Mouse (Mus musculus): ENCODE data around the gene Cfdp1. TPM values are rescaled to one million over a fixed set of nuclear protein-coding genes. Genes with fewer than 3 reads are reported as not detected.
A peak's percentile ranks its signal among the peaks of the same experiment; 100 is the strongest.
"Not testable (repeated sequence)": the region's sequence is repeated elsewhere in the genome, so short reads cannot be mapped to it uniquely, and the experiment has no call there.

The Cfdp1 gene
- polyA plus RNA-seq, 1 experiment from 2014 or later = 48.9 TPM

DNA sequence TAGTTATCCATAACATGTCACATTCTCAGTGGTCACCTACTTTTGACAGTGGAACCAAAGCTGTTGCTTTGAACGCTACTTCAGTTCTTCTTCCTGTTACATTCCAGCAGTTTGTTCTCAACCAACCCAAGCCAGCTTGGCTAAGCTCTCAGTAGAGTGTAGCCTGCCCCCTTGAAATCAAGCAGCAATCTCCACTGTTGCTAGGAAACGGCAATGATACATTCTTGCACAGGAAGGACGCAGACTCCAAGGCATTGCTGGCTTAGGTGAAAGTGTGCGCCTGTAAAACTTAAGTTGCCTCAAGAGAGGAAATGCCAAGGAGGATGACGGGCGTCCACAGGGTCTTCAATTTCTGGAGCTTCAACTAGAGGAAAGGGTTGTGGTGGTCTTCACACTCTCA lies 11.8 kb upstream of the Cfdp1 start:
- no peak overlapping the region for H3K9ac ChIP-seq (replicated peaks)
- no peaks in the 10 kb centered on the region for H3K27me3 ChIP-seq (ENCODE audit: insufficient read depth, low read length)
- ATAC-seq (no peak), DNase-seq (no peak)
- no peaks in the 10 kb centered on the region for H3K4me1 ChIP-seq (ENCODE audit: insufficient read depth)
- H3K4me2 ChIP-seq (ENCODE audit: low read depth, low read length) = no peak overlapping the region
- no peak overlapping the region for H3K27ac ChIP-seq (ENCODE audit: low read depth)
- no peak for TF ChIP-seq EP300 (IDR thresholded peaks at IDR 0.05; ENCODE audit: low read depth)
- no peak for TF ChIP-seq CTCF (IDR thresholded peaks at IDR 0.05; ENCODE audit: low read depth)
- H3K36me3 ChIP-seq (replicated peaks; ENCODE audit: insufficient read depth, low read length) = peaks cover 6% of the 10 kb centered on the region
- WGBS (ENCODE audit: insufficient replicate concordance) = 75% methylated on average over 6 of the region's 6 CpGs
- no peaks in the 10 kb centered on the region for H3K9me3 ChIP-seq (ENCODE audit: low read length)
- H3K4me3 ChIP-seq (ENCODE audit: low read depth, low read length) = no peak overlapping the region

DNA sequence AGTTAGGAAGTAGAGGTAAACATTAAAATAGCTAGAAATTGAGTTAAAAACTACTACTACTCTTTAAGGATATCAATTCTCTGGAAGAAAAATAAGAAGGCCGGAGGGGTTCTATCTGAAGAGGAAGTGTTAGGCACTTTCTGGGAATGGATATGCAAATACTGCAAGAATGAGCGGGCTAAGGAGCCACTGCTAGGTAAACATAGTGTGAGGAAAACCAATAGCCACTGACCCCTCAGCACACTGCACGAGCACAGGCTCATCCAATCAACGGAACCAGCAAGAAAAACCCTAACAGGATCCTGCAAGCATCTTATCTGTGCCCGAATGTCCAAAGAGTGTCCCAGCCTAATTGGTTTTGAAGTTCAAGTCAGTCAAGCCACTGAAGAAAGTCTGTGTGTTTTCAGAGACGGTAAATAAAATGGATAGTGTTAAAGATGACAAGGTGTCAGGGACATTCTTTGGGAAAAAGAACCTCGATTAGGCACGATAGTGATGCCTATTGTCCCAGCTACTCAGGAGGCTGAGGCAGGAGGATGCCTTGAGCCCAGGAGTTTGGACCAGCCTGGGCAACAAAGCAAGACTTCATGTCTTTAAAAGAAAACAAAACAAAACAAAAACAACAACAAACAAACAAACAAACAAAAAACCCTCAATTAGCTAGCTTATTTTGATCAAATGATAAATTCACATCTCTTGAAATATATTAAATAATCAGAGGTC lies 11.2 kb upstream of the Cfdp1 start:
- H3K27me3 ChIP-seq (ENCODE audit: insufficient read depth, low read length) = no peaks in the 10 kb centered on the region
- peaks cover 6% of the 10 kb centered on the region for H3K36me3 ChIP-seq (replicated peaks; ENCODE audit: insufficient read depth, low read length)
- H3K4me3 ChIP-seq (ENCODE audit: low read depth, low read length) = no peak overlapping the region
- no peak overlapping the region for H3K4me2 ChIP-seq (ENCODE audit: low read depth, low read length)
- no peaks in the 10 kb centered on the region for H3K4me1 ChIP-seq (ENCODE audit: insufficient read depth)
- H3K9me3 ChIP-seq (ENCODE audit: low read length) = no peaks in the 10 kb centered on the region
- no peak for DNase-seq
- no peak overlapping the region for H3K27ac ChIP-seq (ENCODE audit: low read depth)
- ATAC-seq = no peak
- WGBS (ENCODE audit: insufficient replicate concordance) = 80% methylated on average over 8 of the region's 8 CpGs
- TF ChIP-seq EP300 (IDR thresholded peaks at IDR 0.05; ENCODE audit: low read depth) = no peak
- no peak overlapping the region for H3K9ac ChIP-seq (replicated peaks)

GRCm38 (mm10) chr8:111864648-111865047 lies 10.6 kb upstream of the Cfdp1 start:
- Histone ChIP-seq H3K9me3 (ENCODE audit: low read length) (no peaks in the 10 kb centered on the region), H3K36me3 (replicated peaks; ENCODE audit: insufficient read depth, low read length) (peaks cover 6% of the 10 kb centered on the region), H3K27me3 (ENCODE audit: insufficient read depth, low read length) (no peaks in the 10 kb centered on the region), H3K4me2 (ENCODE audit: low read depth, low read length) (no peak overlapping the region), H3K27ac (ENCODE audit: low read depth) (no peak overlapping the region), H3K4me3 (ENCODE audit: low read depth, low read length) (no peak overlapping the region), H3K9ac (replicated peaks) (no peak overlapping the region), H3K4me1 (ENCODE audit: insufficient read depth) (no peaks in the 10 kb centered on the region)
- DNase-seq = no peak
- 83% methylated on average over 8 of the region's 8 CpGs for WGBS (ENCODE audit: insufficient replicate concordance)
- TF ChIP-seq EP300 (IDR thresholded peaks at IDR 0.05; ENCODE audit: low read depth) = no peak
- no peak for TF ChIP-seq CTCF (IDR thresholded peaks at IDR 0.05; ENCODE audit: low read depth)
- no peak for ATAC-seq

- 40% methylated on average over 4 of the region's 4 CpGs for WGBS (ENCODE audit: insufficient replicate concordance)
- Histone ChIP-seq H3K27ac (ENCODE audit: low read depth) (no peak overlapping the region), H3K9ac (replicated peaks) (no peak overlapping the region), H3K27me3 (ENCODE audit: insufficient read depth, low read length) (no peaks in the 10 kb centered on the region), H3K9me3 (ENCODE audit: low read length) (no peaks in the 10 kb centered on the region), H3K4me1 (ENCODE audit: insufficient read depth) (no peaks in the 10 kb centered on the region), H3K4me2 (ENCODE audit: low read depth, low read length) (no peak overlapping the region), H3K4me3 (ENCODE audit: low read depth, low read length) (no peak overlapping the region), H3K36me3 (replicated peaks; ENCODE audit: insufficient read depth, low read length) (peaks cover 6% of the 10 kb centered on the region)
- ATAC-seq = no peak
- no peak for TF ChIP-seq CTCF (IDR thresholded peaks at IDR 0.05; ENCODE audit: low read depth)
- no peak for TF ChIP-seq EP300 (IDR thresholded peaks at IDR 0.05; ENCODE audit: low read depth)
- DNase-seq = no peak
These were observed 9.2 kb upstream of the Cfdp1 start for GRCm38 (mm10) chr8:111863280-111863679.

- 86% methylated on average over 12 of the region's 12 CpGs for WGBS (ENCODE audit: insufficient replicate concordance)
These were observed 1.9 kb upstream of the Cfdp1 start for GRCm38 (mm10) chr8:111855977-111856376.

GRCm38 (mm10) chr8:111853219-111853618 lies 872 bp downstream of the Cfdp1 start:
- DNase-seq; H3K4me1 ChIP-seq (ENCODE audit: insufficient read depth); H3K27ac ChIP-seq (ENCODE audit: low read depth); ATAC-seq; H3K27me3 ChIP-seq (ENCODE audit: insufficient read depth, low read length); H3K36me3 ChIP-seq (replicated peaks; ENCODE audit: insufficient read depth, low read length); H3K9me3 ChIP-seq (ENCODE audit: low read length): not testable (repeated sequence)
- Histone ChIP-seq H3K4me2 (ENCODE audit: low read depth, low read length) (peak overlapping the region; percentile 94), H3K9ac (replicated peaks) (peak overlapping the region; percentile 73), H3K4me3 (ENCODE audit: low read depth, low read length) (peak overlapping the region; percentile 75)
- 44% methylated on average over 11 of the region's 12 CpGs for WGBS (ENCODE audit: insufficient replicate concordance)

More at GRCm38 (mm10) chr8:111855977-111856376, 1.9 kb upstream of the Cfdp1 start:
- H3K9me3 ChIP-seq (ENCODE audit: low read length) = no peaks in the 10 kb centered on the region
- peaks cover 3% of the 10 kb centered on the region; the same call in 1 of the 2 replicates for H3K4me1 ChIP-seq (ENCODE audit: insufficient read depth)
- ATAC-seq (no peak), DNase-seq (no peak)
- no peak overlapping the region for H3K9ac ChIP-seq (replicated peaks)
- H3K4me2 ChIP-seq (ENCODE audit: low read depth, low read length) = no peak overlapping the region
- no peak overlapping the region for H3K27ac ChIP-seq (ENCODE audit: low read depth)
- TF ChIP-seq EP300 (IDR thresholded peaks at IDR 0.05; ENCODE audit: low read depth) = no peak
- TF ChIP-seq CTCF (IDR thresholded peaks at IDR 0.05; ENCODE audit: low read depth) = no peak
- H3K4me3 ChIP-seq (ENCODE audit: low read depth, low read length) = no peak overlapping the region
- no peaks in the 10 kb centered on the region for H3K27me3 ChIP-seq (ENCODE audit: insufficient read depth, low read length)
- no peaks in the 10 kb centered on the region for H3K36me3 ChIP-seq (replicated peaks; ENCODE audit: insufficient read depth, low read length)

All from liver, postnatal 0 days (tissue).